Mouse (Mus musculus) liver, embryonic 12.5 days (tissue): ENCODE measurements around the gene Abcd2. TPM values are rescaled to one million over a fixed set of nuclear protein-coding genes. Genes with fewer than 3 reads are reported as not detected.
A peak's percentile ranks its signal among the peaks of the same experiment; 100 is the strongest.

Experiments used
- ATAC-seq: fragments of 200-750 bp; cut with Nextera tagmentation; 2 replicates; pipeline ENCODE4 v1.8.0; 2017; ENCODE audit warnings: moderate number of reproducible peaks, mild to moderate bottlenecking, moderate library complexity
- H3K27ac ChIP-seq: fragments of 300-500 bp; sonication (generic); 2 replicates; pipeline ENCODE4 v1.5.1; 2016; ENCODE audit warnings: mild to moderate bottlenecking
- H3K27me3 ChIP-seq: fragments of 300-500 bp; sonication (generic); replicated peaks from 2 replicates; pipeline ENCODE4 v1.6.1; 2016; ENCODE audit warnings: mild to moderate bottlenecking, moderate library complexity
- H3K36me3 ChIP-seq: fragments of 300-500 bp; sonication (generic); 2 replicates; pipeline ENCODE4 v1.6.1; 2016; ENCODE audit warnings: mild to moderate bottlenecking, moderate library complexity
- H3K4me1 ChIP-seq: fragments of 300-500 bp; sonication (generic); 2 replicates; pipeline ENCODE4 v1.6.1; 2016
- H3K4me2 ChIP-seq: fragments of 300-500 bp; sonication (generic); 2 replicates; pipeline ENCODE4 v1.6.1; 2016; ENCODE audit warnings: mild to moderate bottlenecking, moderate library complexity
- H3K4me3 ChIP-seq: fragments of 300-500 bp; sonication (generic); 2 replicates; pipeline ENCODE4 v1.5.1; 2016; ENCODE audit warnings: mild to moderate bottlenecking, moderate library complexity
- H3K9ac ChIP-seq: fragments of 300-500 bp; sonication (generic); 2 replicates; pipeline ENCODE4 v1.6.1; 2016; ENCODE audit warnings: mild to moderate bottlenecking, moderate library complexity
- H3K9me3 ChIP-seq: fragments of 300-500 bp; sonication (generic); replicated peaks from 2 replicates; pipeline ENCODE4 v1.6.1; 2016; ENCODE audit warnings: mild to moderate bottlenecking, moderate library complexity
- WGBS: fragments of 180-500 bp; shearing (Covaris S2); methylation state at CpG from one replicate; pipeline ENCODE4 v1.1.7; 2016; ENCODE audit not compliant: insufficient replicate concordance; 5-methylcytosine and 5-hydroxymethylcytosine counted together
- polyA plus RNA-seq: library from polyadenylated mRNA; unstranded; fragments of >200 nt; fragmentation: Nextera tagmentation; extraction: Ambion mirVana; gene quantifications from 2 replicates; pipeline ENCODE4 v1.2.1, GENCODE M21; 2016

The Abcd2 gene
- polyA plus RNA-seq, 1 experiment from 2014 or later = 1.9 TPM

DNA sequence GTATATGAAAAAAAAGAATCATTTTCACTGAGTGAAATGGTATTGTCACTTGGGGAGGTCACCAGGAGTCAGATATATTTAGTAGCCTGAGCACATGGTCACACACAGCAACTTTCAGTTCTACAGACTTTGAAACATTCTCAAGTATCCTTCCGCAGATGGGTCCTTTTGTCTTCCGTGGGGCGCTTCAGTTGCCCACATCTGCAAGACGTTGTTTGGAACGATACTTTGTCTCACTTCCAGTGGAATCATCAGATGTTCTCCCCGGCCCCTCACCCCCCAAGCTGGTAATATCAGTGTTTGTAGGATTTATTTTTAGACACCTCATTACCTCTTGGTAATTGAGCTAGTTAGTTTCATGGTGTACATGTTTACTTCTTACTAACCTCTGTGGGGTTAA, 5.2 kb downstream of the Abcd2 start:
- no peak overlapping the region for H3K4me3 ChIP-seq
- no peak overlapping the region for H3K4me2 ChIP-seq
- 74% methylated on average over 6 of the region's 6 CpGs for WGBS
- H3K27me3 ChIP-seq = no peaks in the 10 kb centered on the region
- no peak overlapping the region for H3K9ac ChIP-seq
- no peaks in the 10 kb centered on the region for H3K9me3 ChIP-seq
- H3K27ac ChIP-seq = no peak overlapping the region
- no peak for ATAC-seq
- peaks cover 10% of the 10 kb centered on the region for H3K4me1 ChIP-seq
- H3K36me3 ChIP-seq = no peaks in the 10 kb centered on the region

DNA sequence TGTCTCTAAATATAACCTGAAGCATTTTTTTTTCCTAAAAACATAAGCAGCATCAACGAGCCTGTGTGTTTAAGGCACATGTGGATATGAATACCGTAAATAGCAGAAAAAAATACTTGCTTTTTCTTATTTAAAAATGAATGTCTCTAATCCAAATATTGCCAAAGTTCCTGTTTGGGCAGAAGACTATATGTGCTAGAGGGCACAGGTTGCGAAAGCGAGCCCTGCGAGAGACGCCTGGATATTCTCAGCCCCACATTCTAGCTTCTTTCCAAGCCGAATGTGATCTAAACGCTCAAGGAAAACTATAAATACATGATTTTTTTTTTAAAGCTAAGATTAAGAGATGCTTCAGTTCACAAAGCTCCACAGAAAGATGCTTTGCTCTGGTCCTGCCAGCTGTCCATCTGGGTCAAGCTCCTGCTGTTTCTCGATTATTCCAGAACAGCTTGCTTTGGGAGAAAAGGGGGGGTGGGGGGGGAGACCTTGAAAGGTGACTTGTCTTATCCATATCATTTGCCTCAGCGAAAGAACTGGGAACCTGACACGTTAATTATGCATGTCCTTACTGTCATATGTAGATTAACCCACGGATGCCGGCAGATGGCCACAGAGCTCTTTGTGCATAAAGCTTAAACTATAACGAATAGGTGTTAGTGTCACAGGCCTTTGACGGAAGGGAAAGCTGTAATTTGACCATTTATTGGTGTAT, 11.5 kb downstream of the Abcd2 start:
- H3K27me3 ChIP-seq = no peaks in the 10 kb centered on the region
- no peak overlapping the region for H3K27ac ChIP-seq
- H3K4me2 ChIP-seq = no peak overlapping the region
- no peak overlapping the region for H3K9ac ChIP-seq
- 65% methylated on average over 15 of the region's 15 CpGs for WGBS
- no peaks in the 10 kb centered on the region for H3K9me3 ChIP-seq
- H3K4me1 ChIP-seq = no peaks in the 10 kb centered on the region
- H3K4me3 ChIP-seq = no peak overlapping the region
- no peaks in the 10 kb centered on the region for H3K36me3 ChIP-seq
- ATAC-seq = no peak

- H3K36me3 ChIP-seq = no peaks in the 10 kb centered on the region
- no peak for ATAC-seq
- H3K4me1 ChIP-seq = no peaks in the 10 kb centered on the region
- H3K27me3 ChIP-seq = no peaks in the 10 kb centered on the region
- H3K4me3 ChIP-seq = no peak overlapping the region
- no peak overlapping the region for H3K4me2 ChIP-seq
- no peak overlapping the region for H3K9ac ChIP-seq
- 40% methylated on average over 9 of the region's 9 CpGs for WGBS
- H3K9me3 ChIP-seq = no peaks in the 10 kb centered on the region
- H3K27ac ChIP-seq = no peak overlapping the region; the same call in 1 of the 2 replicates
Measured at GRCm38 (mm10) chr15:91178656-91179314, 12.8 kb downstream of the Abcd2 start.

DNA sequence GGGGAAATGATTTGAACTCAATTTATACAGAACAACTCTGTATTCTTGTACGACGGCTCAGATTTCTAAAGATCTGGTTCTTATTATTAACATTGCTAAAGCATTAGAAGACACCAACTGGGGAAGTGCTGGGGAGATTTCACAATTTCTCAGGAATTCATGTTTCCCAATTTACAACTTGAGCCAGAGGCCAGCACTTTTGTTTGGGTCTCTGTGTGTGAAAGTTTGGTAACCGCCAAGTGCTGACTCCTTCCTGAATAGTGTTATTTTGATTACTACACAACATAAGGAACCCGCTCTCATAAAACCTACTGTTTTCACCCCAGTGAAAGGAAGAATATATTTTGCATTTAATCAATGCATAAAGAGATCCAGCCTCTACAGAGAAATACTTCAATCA, 19.4 kb downstream of the Abcd2 start:
- WGBS = 67% methylated on average over 4 of the region's 4 CpGs
- no peak overlapping the region for H3K9ac ChIP-seq
- H3K4me2 ChIP-seq = no peak overlapping the region
- no peaks in the 10 kb centered on the region for H3K4me1 ChIP-seq
- no peaks in the 10 kb centered on the region for H3K9me3 ChIP-seq
- no peak for ATAC-seq
- no peak overlapping the region for H3K27ac ChIP-seq
- H3K27me3 ChIP-seq = no peaks in the 10 kb centered on the region
- no peak overlapping the region for H3K4me3 ChIP-seq
- no peaks in the 10 kb centered on the region for H3K36me3 ChIP-seq

DNA sequence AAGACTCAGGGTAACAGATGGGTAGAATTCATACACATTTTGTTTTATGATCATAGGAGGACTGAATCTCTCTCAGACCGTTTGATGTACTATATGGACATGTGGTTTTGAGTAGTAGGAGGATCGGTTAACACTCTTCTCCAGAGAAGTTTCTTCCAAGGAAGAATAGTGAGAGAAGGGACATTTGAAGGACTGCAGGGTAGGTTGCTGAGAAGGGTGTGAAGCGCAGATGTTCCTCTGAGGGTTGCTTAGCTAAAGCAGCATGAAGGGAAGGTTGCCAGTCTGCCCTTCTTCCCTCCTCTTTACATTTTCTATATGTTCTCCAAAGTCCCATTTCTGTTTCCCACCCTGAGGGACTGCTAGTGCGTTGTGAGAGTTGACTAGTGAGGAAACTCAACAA, 20.3 kb downstream of the Abcd2 start:
- WGBS = 67% methylated on average over 4 of the region's 4 CpGs
- no peak for ATAC-seq
- H3K27me3 ChIP-seq = no peaks in the 10 kb centered on the region
- H3K4me1 ChIP-seq = no peaks in the 10 kb centered on the region
- no peaks in the 10 kb centered on the region for H3K36me3 ChIP-seq
- H3K4me3 ChIP-seq = no peak overlapping the region
- no peak overlapping the region for H3K27ac ChIP-seq
- H3K9ac ChIP-seq = no peak overlapping the region
- H3K9me3 ChIP-seq = no peaks in the 10 kb centered on the region
- H3K4me2 ChIP-seq = no peak overlapping the region

DNA sequence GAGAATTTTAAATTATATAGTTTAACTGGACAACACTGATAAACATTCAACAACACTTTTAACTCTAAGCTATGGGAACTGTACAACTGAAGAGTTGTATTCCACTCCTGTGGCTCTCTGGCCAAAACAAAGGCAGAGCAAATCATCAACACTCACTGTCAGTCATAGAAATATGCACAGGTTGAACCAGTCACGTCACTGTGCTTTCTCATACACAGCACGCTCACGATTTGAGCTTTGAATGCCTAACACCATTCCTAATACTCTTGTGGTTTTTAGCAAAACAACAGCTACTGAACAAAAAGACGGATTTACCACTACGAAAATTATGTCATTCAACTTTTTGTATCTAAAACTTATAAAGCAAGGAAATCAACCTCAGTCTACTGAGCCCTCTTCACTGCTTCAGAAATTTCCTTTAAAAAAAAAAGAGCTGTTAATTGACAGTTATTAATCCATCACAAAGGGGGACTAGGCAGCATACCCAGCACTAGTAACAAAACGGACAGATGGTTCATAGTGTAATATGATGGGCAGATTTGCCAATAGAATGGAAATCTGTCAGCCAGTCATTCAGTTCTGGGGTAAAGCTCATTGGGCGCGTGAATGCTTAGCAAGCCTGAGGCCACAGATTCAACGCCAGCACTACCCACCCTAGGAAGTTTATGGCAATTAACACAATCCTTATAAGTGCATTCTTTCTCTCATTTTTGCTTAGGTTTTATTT, 20.8 kb downstream of the Abcd2 start:
- no peaks in the 10 kb centered on the region for H3K36me3 ChIP-seq
- 77% methylated on average over 9 of the region's 9 CpGs for WGBS
- no peaks in the 10 kb centered on the region for H3K9me3 ChIP-seq
- no peaks in the 10 kb centered on the region for H3K4me1 ChIP-seq
- no peak overlapping the region for H3K4me3 ChIP-seq
- no peaks in the 10 kb centered on the region for H3K27me3 ChIP-seq
- H3K27ac ChIP-seq = no peak overlapping the region
- H3K9ac ChIP-seq = no peak overlapping the region
- no peak overlapping the region for H3K4me2 ChIP-seq
- ATAC-seq = no peak

DNA sequence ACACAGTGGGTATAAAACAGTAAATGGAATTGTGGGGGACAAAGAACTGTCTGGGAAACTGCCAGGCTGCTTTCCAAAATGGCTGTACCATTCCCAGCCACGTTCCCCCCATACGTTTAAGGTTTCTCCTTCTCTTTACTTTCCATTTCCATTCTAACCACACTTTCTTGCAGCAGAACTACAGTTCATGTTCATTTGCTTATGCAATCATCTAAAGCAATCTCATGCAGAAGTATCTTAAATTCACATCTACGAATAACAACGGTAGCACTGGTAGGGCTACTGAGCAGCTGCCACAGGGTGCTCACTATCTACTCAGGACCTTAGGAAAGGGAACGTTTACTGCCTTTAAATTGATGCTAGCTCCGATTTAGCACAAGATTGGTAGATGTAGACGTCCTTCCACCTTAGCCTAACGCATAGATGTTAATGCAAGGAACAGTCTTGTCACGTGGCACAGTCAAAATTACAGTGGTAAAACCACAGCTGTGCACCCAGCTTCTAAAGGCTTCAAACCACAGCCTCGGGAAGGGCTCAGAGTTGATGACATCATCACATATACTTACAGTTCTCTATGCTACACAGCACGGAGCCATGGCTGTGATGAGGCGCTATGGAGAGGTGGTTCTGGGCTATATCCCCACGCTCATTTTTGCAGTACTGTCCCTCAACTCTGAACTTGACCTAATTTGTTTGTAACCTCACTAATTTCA, 23.6 kb downstream of the Abcd2 start:
- no peak overlapping the region for H3K9ac ChIP-seq
- peak; percentile 46; the same call in 1 of the 2 replicates for ATAC-seq
- no peak overlapping the region for H3K4me2 ChIP-seq
- no peaks in the 10 kb centered on the region for H3K9me3 ChIP-seq
- no peaks in the 10 kb centered on the region for H3K4me1 ChIP-seq
- no peak overlapping the region for H3K27ac ChIP-seq
- H3K27me3 ChIP-seq = no peaks in the 10 kb centered on the region
- no peak overlapping the region for H3K4me3 ChIP-seq
- no peaks in the 10 kb centered on the region for H3K36me3 ChIP-seq
- WGBS = 67% methylated on average over 13 of the region's 13 CpGs

DNA sequence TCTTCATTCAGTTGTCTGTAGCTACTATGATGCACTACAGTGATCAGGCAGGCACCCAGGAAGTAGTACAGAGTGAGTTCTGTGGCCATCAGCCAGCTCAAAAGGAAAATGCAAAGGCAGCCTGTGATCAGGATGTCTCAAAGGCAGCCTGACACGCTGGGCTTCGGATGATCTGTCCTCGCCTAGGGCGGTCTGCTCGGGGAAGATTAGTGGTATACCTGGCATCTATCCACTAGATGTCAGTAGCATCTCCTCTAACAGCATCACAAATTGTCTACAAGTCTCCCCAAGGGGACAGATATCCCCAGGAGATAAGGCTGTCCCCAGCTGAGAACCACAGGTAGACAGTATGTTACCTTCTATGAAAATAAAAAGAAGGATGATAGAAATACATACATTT, 26.6 kb downstream of the Abcd2 start:
- no peaks in the 10 kb centered on the region for H3K4me1 ChIP-seq
- ATAC-seq = peak; percentile 35; the same call in 1 of the 2 replicates
- H3K36me3 ChIP-seq = no peaks in the 10 kb centered on the region
- no peak overlapping the region for H3K9ac ChIP-seq
- no peaks in the 10 kb centered on the region for H3K9me3 ChIP-seq
- 5% methylated on average over 5 of the region's 5 CpGs for WGBS
- no peak overlapping the region for H3K4me3 ChIP-seq
- H3K4me2 ChIP-seq = no peak overlapping the region
- H3K27ac ChIP-seq = no peak overlapping the region
- no peaks in the 10 kb centered on the region for H3K27me3 ChIP-seq

DNA sequence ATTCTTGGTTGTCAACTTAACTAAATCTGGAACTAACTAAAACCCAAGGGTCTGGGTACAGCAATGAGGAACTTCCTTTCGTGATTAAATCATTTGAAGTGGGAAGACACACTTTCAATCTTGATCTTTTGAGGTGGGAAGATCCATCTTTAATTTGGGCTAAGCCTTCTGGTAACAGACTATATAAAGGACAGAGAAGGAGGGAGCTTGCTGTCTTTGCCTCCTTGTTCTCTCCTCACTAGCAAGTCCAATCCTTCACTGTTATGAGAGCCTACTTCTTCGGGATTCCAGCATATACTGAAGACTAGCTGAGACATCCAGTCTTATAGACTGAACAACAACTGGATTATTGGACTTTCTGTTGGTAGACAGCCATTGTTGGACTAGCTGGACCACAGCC, 28.1 kb downstream of the Abcd2 start:
- Histone ChIP-seq H3K4me1 (no peaks in the 10 kb centered on the region), H3K9ac (no peak overlapping the region), H3K27me3 (no peaks in the 10 kb centered on the region), H3K36me3 (no peaks in the 10 kb centered on the region), H3K4me2 (no peak overlapping the region), H3K27ac (no peak overlapping the region), H3K4me3 (no peak overlapping the region), H3K9me3 (no peaks in the 10 kb centered on the region)
- WGBS = 56% methylated on average over 2 of the region's 2 CpGs
- no peak for ATAC-seq

GRCm38 (mm10) chr15:91161153-91161552, 30.4 kb downstream of the Abcd2 start:
- no peaks in the 10 kb centered on the region for H3K4me1 ChIP-seq
- no peak overlapping the region for H3K4me3 ChIP-seq
- 65% methylated on average over 5 of the region's 5 CpGs for WGBS
- H3K9me3 ChIP-seq = no peaks in the 10 kb centered on the region
- no peak for ATAC-seq
- H3K36me3 ChIP-seq = no peaks in the 10 kb centered on the region
- no peak overlapping the region for H3K27ac ChIP-seq
- H3K27me3 ChIP-seq = no peaks in the 10 kb centered on the region
- H3K4me2 ChIP-seq = no peak overlapping the region
- no peak overlapping the region for H3K9ac ChIP-seq

DNA sequence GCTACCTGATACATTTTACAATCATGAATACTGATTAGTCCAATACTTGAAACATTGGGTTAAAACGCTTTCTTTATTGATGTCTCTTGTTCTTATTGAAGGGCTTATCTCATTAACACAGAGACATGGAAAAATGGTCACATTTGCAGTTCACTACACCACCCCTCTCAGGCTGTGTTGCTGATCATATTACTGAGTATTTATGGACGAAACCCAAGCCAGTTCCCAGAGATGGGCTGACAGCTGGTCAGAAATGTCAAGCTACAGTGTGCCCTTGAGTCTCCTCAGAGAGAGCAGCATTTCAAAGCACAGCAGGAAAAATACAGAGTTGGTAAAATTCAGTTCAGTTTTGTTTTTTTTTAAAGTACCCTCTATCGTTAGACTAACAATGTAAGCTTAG, 38.3 kb downstream of the Abcd2 start:
- ATAC-seq = no peak
- no peak overlapping the region for H3K4me3 ChIP-seq
- WGBS = 65% methylated on average over 3 of the region's 3 CpGs
- H3K4me2 ChIP-seq = no peak overlapping the region
- H3K9ac ChIP-seq = no peak overlapping the region
- no peaks in the 10 kb centered on the region; the same call in 1 of the 2 replicates for H3K36me3 ChIP-seq
- no peaks in the 10 kb centered on the region for H3K27me3 ChIP-seq
- no peaks in the 10 kb centered on the region for H3K4me1 ChIP-seq
- H3K27ac ChIP-seq = no peak overlapping the region
- no peaks in the 10 kb centered on the region for H3K9me3 ChIP-seq

DNA sequence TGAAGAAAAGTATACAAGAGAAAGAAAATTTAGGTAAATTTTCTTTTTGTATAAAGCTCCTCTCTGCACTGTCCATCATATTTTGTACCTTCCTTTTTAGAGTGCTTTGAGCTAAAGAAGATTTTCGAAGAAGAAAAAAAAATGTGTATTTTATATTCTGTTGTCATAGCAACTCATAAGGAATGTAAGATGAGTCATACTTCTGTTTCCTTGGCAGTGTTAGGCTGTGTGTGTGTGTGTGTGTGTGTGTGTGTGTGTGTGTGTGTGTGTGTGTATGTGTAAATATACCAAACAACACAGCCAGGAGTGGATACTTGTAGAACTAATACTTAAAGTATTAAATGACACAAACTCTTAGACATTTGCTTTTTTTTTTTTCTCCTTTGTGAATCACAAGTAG, 39.0 kb downstream of the Abcd2 start:
- Histone ChIP-seq H3K4me2 (no peak overlapping the region), H3K4me3 (no peak overlapping the region), H3K4me1 (no peaks in the 10 kb centered on the region), H3K27ac (no peak overlapping the region), H3K27me3 (no peaks in the 10 kb centered on the region), H3K9me3 (no peaks in the 10 kb centered on the region), H3K9ac (no peak overlapping the region), H3K36me3 (no peaks in the 10 kb centered on the region; the same call in 1 of the 2 replicates)
- no peak for ATAC-seq
- 46% methylated on average over 1 of the region's 1 CpGs for WGBS
